Mouse (Mus musculus): ENCODE measurements around the gene Atrnl1.

- no peak for TF ChIP-seq POLR2A (IDR thresholded peaks at IDR 0.05; ENCODE audit: borderline replicate concordance, extremely low read depth, low read depth, low read length)
- no peak for TF ChIP-seq CTCF (IDR thresholded peaks at IDR 0.05; ENCODE audit: insufficient read depth, low read length)
These were observed 34.0 kb upstream of the Atrnl1 start for GRCm38 (mm10) chr19:57576836-57577235.
